Mouse (Mus musculus): ENCODE results near the gene Daw1. TPM values are rescaled to one million over a fixed set of nuclear protein-coding genes. Genes with fewer than 3 reads are reported as not detected.
A peak's percentile ranks its signal among the peaks of the same experiment; 100 is the strongest.

Daw1 gene
- 0.14 TPM in 1 of 2 replicates, not detected in the other for polyA plus RNA-seq (2015; fragmentation: Nextera tagmentation; extraction: Ambion mirVana)

- Histone ChIP-seq H3K9me3 (no peaks in the 10 kb centered on the region), H3K4me2 (replicated peaks) (peak within 1 kb of the TSS; percentile 66), H3K27ac (no peak within 1 kb of the TSS), H3K36me3 (no peaks in the 10 kb centered on the region), H3K4me3 (peak within 1 kb of the TSS; percentile 53), H3K9ac (peak within 1 kb of the TSS; percentile 53), H3K27me3 (no peaks in the 10 kb centered on the region), H3K4me1 (no peaks in the 10 kb centered on the region)
- WGBS, result under 1% methylated on average over 16 of the region's 16 CpGs
- peak; percentile 98 for ATAC-seq (ENCODE audit: low FRiP score, low read depth)
These were observed at the start of gene Daw1 for GRCm38 (mm10) chr1:83159603-83160002. TSS of gene Daw1 (plus strand) at chr1:83159752.

- Histone ChIP-seq H3K4me3 (no peak overlapping the region), H3K27ac (no peak overlapping the region), H3K9ac (no peak overlapping the region), H3K4me1 (no peaks in the 10 kb centered on the region), H3K27me3 (no peaks in the 10 kb centered on the region), H3K4me2 (replicated peaks) (no peak overlapping the region), H3K9me3 (no peaks in the 10 kb centered on the region), H3K36me3 (no peaks in the 10 kb centered on the region)
- ATAC-seq (ENCODE audit: low FRiP score, low read depth), result no peak
These were observed 48.6 kb upstream of the Daw1 start for GRCm38 (mm10) chr1:83110992-83111391.

GRCm38 (mm10) chr1:83111726-83112125, 47.8 kb upstream of the Daw1 start:
- H3K4me2 ChIP-seq (replicated peaks), result no peak overlapping the region
- H3K9me3 ChIP-seq, result no peaks in the 10 kb centered on the region
- no peak overlapping the region for H3K4me3 ChIP-seq
- no peak overlapping the region for H3K27ac ChIP-seq
- H3K36me3 ChIP-seq, result no peaks in the 10 kb centered on the region
- H3K9ac ChIP-seq, result no peak overlapping the region
- no peak for ATAC-seq (ENCODE audit: low FRiP score, low read depth)
- H3K27me3 ChIP-seq, result no peaks in the 10 kb centered on the region
- 71% methylated on average over 5 of the region's 5 CpGs for WGBS
- H3K4me1 ChIP-seq, result no peaks in the 10 kb centered on the region

- no peak for ATAC-seq (ENCODE audit: low FRiP score, low read depth)
- WGBS, result 30% methylated on average over 8 of the region's 8 CpGs
- Histone ChIP-seq H3K4me1 (no peaks in the 10 kb centered on the region), H3K9ac (no peak within 1 kb of the TSS), H3K27ac (no peak within 1 kb of the TSS), H3K27me3 (no peaks in the 10 kb centered on the region), H3K4me2 (replicated peaks) (no peak within 1 kb of the TSS), H3K9me3 (no peaks in the 10 kb centered on the region), H3K36me3 (no peaks in the 10 kb centered on the region), H3K4me3 (no peak within 1 kb of the TSS)
These were observed 43.0 kb upstream of the Daw1 start, which contains the start of gene Ccl20 for GRCm38 (mm10) chr1:83116447-83117137. TSS of gene Ccl20 (plus strand) at chr1:83116766.

GRCm38 (mm10) chr1:83117217-83117616, 42.3 kb upstream of the Daw1 start:
- Histone ChIP-seq H3K4me3 (no peak overlapping the region), H3K4me2 (replicated peaks) (no peak overlapping the region), H3K9me3 (no peaks in the 10 kb centered on the region), H3K36me3 (no peaks in the 10 kb centered on the region), H3K27me3 (no peaks in the 10 kb centered on the region), H3K4me1 (no peaks in the 10 kb centered on the region), H3K9ac (no peak overlapping the region), H3K27ac (no peak overlapping the region)
- ATAC-seq (ENCODE audit: low FRiP score, low read depth), result no peak
- WGBS, result 91% methylated on average over 3 of the region's 3 CpGs

GRCm38 (mm10) chr1:83117661-83118060, 41.9 kb upstream of the Daw1 start:
- no peak for ATAC-seq (ENCODE audit: low FRiP score, low read depth)
- Histone ChIP-seq H3K27ac (no peak overlapping the region), H3K4me2 (replicated peaks) (no peak overlapping the region), H3K4me1 (no peaks in the 10 kb centered on the region), H3K4me3 (no peak overlapping the region), H3K9ac (no peak overlapping the region), H3K36me3 (no peaks in the 10 kb centered on the region), H3K9me3 (no peaks in the 10 kb centered on the region), H3K27me3 (no peaks in the 10 kb centered on the region)
- 86% methylated on average over 7 of the region's 7 CpGs for WGBS

GRCm38 (mm10) chr1:83119903-83120302, 39.6 kb upstream of the Daw1 start:
- Histone ChIP-seq H3K4me3 (no peak overlapping the region), H3K4me2 (replicated peaks) (no peak overlapping the region), H3K36me3 (no peaks in the 10 kb centered on the region), H3K27ac (no peak overlapping the region), H3K27me3 (no peaks in the 10 kb centered on the region), H3K9me3 (no peaks in the 10 kb centered on the region), H3K9ac (no peak overlapping the region), H3K4me1 (no peaks in the 10 kb centered on the region)
- ATAC-seq (ENCODE audit: low FRiP score, low read depth), result no peak

- WGBS, result 80% methylated on average over 3 of the region's 3 CpGs
- Histone ChIP-seq H3K36me3 (no peaks in the 10 kb centered on the region), H3K27ac (no peak overlapping the region), H3K9ac (no peak overlapping the region), H3K4me3 (no peak overlapping the region), H3K9me3 (no peaks in the 10 kb centered on the region), H3K4me2 (replicated peaks) (no peak overlapping the region), H3K4me1 (no peaks in the 10 kb centered on the region), H3K27me3 (no peaks in the 10 kb centered on the region)
- no peak for ATAC-seq (ENCODE audit: low FRiP score, low read depth)
These were observed 39.2 kb upstream of the Daw1 start for GRCm38 (mm10) chr1:83120312-83120711.

- ATAC-seq (ENCODE audit: low FRiP score, low read depth), result no peak
These were observed 36.4 kb upstream of the Daw1 start for GRCm38 (mm10) chr1:83123201-83123600.

GRCm38 (mm10) chr1:83135829-83136228, 23.7 kb upstream of the Daw1 start:
- H3K4me3 ChIP-seq, result no peak overlapping the region
- no peaks in the 10 kb centered on the region for H3K4me1 ChIP-seq
- no peak overlapping the region for H3K9ac ChIP-seq
- H3K4me2 ChIP-seq (replicated peaks), result no peak overlapping the region
- H3K27me3 ChIP-seq, result no peaks in the 10 kb centered on the region
- ATAC-seq (ENCODE audit: low FRiP score, low read depth), result no peak
- H3K36me3 ChIP-seq, result no peaks in the 10 kb centered on the region
- WGBS, result 78% methylated on average over 7 of the region's 7 CpGs
- H3K9me3 ChIP-seq, result no peaks in the 10 kb centered on the region
- H3K27ac ChIP-seq, result no peak overlapping the region

More at GRCm38 (mm10) chr1:83123201-83123600, 36.4 kb upstream of the Daw1 start:
- no peaks in the 10 kb centered on the region for H3K27me3 ChIP-seq
- H3K9ac ChIP-seq, result no peak overlapping the region
- WGBS, result 77% methylated on average over 2 of the region's 2 CpGs
- H3K4me1 ChIP-seq, result no peaks in the 10 kb centered on the region
- H3K9me3 ChIP-seq, result no peaks in the 10 kb centered on the region
- H3K4me3 ChIP-seq, result no peak overlapping the region
- H3K36me3 ChIP-seq, result no peaks in the 10 kb centered on the region
- no peak overlapping the region for H3K4me2 ChIP-seq (replicated peaks)
- H3K27ac ChIP-seq, result no peak overlapping the region

GRCm38 (mm10) chr1:83137847-83138246, 21.7 kb upstream of the Daw1 start:
- H3K4me3 ChIP-seq, result no peak overlapping the region

GRCm38 (mm10) chr1:83138721-83139120, 20.8 kb upstream of the Daw1 start:
- H3K9me3 ChIP-seq, result no peaks in the 10 kb centered on the region
- WGBS, result 80% methylated on average over 6 of the region's 6 CpGs
- no peak overlapping the region for H3K9ac ChIP-seq
- H3K27ac ChIP-seq, result no peak overlapping the region
- no peak overlapping the region for H3K4me3 ChIP-seq
- no peaks in the 10 kb centered on the region for H3K4me1 ChIP-seq
- H3K4me2 ChIP-seq (replicated peaks), result no peak overlapping the region
- no peak for ATAC-seq (ENCODE audit: low FRiP score, low read depth)
- no peaks in the 10 kb centered on the region for H3K36me3 ChIP-seq
- H3K27me3 ChIP-seq, result no peaks in the 10 kb centered on the region

More at GRCm38 (mm10) chr1:83137847-83138246, 21.7 kb upstream of the Daw1 start:
- ATAC-seq (ENCODE audit: low FRiP score, low read depth), result no peak
- no peak overlapping the region for H3K9ac ChIP-seq
- no peaks in the 10 kb centered on the region for H3K9me3 ChIP-seq
- H3K4me2 ChIP-seq (replicated peaks), result no peak overlapping the region
- no peak overlapping the region for H3K27ac ChIP-seq
- H3K36me3 ChIP-seq, result no peaks in the 10 kb centered on the region
- WGBS, result 81% methylated on average over 8 of the region's 8 CpGs
- H3K4me1 ChIP-seq, result no peaks in the 10 kb centered on the region
- no peaks in the 10 kb centered on the region for H3K27me3 ChIP-seq

- H3K9ac ChIP-seq, result no peak overlapping the region
- no peaks in the 10 kb centered on the region for H3K36me3 ChIP-seq
- no peaks in the 10 kb centered on the region for H3K4me1 ChIP-seq
- no peak overlapping the region for H3K4me2 ChIP-seq (replicated peaks)
- H3K27ac ChIP-seq, result no peak overlapping the region
- WGBS, result 81% methylated on average over 8 of the region's 8 CpGs
- H3K4me3 ChIP-seq, result no peak overlapping the region
- H3K27me3 ChIP-seq, result no peaks in the 10 kb centered on the region
- no peak for ATAC-seq (ENCODE audit: low FRiP score, low read depth)
- H3K9me3 ChIP-seq, result no peaks in the 10 kb centered on the region
These were observed 18.0 kb upstream of the Daw1 start for GRCm38 (mm10) chr1:83141510-83141909.
